Mouse (Mus musculus) olfactory bulb, adult 2 months (tissue): ENCODE measurements at regions not wholly inside any gene's neighbourhood (a gene's known extent, or its start where the extent isn't known, plus 50 kb on each side); places are given as distances from the start of the nearest gene placed in this dataset.
A peak's percentile ranks its signal among the peaks of the same experiment; 100 is the strongest.

Source experiments
- H3K27ac ChIP-seq: fragments of 200-500 bp; 2 replicates; pipeline ENCODE4 v1.5.1; 2012; ENCODE audit warnings: low read depth, low read length; ENCODE audit not compliant: insufficient read depth
- H3K4me1 ChIP-seq: fragments of 200-500 bp; 2 replicates; pipeline ENCODE4 v1.6.1; 2012; ENCODE audit warnings: low read length; ENCODE audit not compliant: control insufficient read depth, insufficient read depth
- H3K4me3 ChIP-seq: fragments of 200-500 bp; 2 replicates; pipeline ENCODE4 v1.5.1; 2012; ENCODE audit warnings: mild to moderate bottlenecking, low read depth, low read length, moderate library complexity; ENCODE audit not compliant: insufficient read depth
- CTCF ChIP-seq: fragments of 200-500 bp; IDR thresholded peaks from 2 replicates; pipeline ENCODE4 v1.5.1; 2012; ENCODE audit warnings: low read depth, mild to moderate bottlenecking, low read length, moderate library complexity; ENCODE audit not compliant: insufficient read depth
- POLR2A ChIP-seq: fragments of 200-500 bp; IDR thresholded peaks from 2 replicates; pipeline ENCODE4 v1.6.1; 2012; ENCODE audit warnings: mild to moderate bottlenecking, low read depth, low read length, moderate library complexity; ENCODE audit not compliant: insufficient read depth
- WGBS: fragments of 180-500 bp; shearing (Covaris S2); methylation state at CpG from one replicate; pipeline ENCODE4 v1.1.7; 2018; 5-methylcytosine and 5-hydroxymethylcytosine counted together

DNA sequence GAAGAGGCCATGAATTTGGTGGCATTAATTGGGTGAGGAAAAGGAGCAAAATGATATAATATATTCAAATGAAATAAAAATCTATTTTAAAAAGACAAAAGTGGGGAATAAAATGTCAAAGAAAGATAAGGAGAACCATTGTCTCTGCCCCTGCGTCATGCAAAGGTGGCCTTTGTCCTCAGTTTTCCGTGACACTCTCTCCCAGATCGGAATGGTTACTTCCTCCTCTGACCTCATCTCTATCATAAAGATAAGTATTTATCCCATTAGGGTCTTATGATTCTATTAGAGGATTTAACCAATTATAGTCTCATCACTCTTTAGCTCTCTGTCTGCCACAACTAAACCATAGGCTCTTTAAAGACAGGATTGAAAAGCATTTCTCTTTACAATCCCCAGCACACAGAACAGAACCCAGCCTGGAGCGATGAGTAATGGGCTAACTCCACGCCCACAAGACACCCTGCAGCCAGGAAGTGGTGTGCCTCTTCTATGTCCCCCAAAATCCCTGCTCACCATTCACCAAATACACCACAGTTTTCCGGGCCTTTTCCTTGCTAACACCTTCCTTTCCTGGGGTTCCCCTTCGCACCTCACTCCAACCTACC, 240.6 kb downstream of the Mycn start:
- no peak overlapping the region for H3K27ac ChIP-seq
- 73% methylated on average over 7 of the region's 7 CpGs for WGBS
- no peak for TF ChIP-seq CTCF
- TF ChIP-seq POLR2A = no peak
- H3K4me3 ChIP-seq = no peak overlapping the region
- peaks cover 6% of the 10 kb centered on the region for H3K4me1 ChIP-seq

DNA sequence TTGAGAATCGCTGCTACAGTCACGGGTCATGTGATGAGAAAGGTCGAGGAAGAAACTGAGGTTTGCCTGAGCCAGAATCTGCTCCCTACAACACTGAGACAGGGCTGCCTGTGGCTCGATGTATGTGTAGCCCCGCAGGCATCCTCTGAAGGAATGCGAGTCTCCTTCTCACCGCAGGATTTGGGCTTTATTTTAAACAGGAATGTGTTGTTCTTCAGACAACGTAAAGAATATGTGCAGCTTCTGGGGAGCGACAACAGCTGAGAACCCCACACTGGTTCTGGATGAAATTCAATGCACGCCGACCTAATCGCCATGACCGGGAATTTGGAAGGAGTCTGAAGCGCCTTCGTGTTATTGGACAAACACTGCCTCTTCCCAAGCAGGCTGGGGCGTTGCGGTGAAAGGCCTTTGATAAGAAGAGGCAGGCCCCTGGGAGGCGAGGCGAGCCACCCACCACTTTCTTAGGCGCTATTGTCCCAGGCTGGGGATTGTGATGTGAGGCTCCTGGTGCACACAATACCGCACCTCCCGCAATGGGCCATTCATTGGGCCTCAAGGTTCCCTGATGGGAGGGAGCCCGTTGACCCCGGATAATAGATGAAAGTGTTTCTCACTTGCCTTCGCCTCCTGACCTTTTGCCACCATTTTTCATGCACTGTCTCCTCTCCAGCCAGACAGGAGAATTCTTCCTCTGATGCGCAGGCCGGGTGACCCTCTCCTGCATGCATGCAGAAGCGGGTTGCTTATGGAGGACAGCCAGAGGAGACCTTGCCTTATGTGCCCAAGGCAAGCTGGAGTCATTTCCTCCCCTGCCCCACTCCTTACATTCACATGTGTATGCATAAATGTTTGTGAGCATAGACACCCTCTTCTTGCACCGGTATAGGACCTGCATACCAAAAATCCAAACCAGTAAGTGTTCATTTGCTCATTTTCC, 247.6 kb downstream of the Mycn start:
- 45% methylated on average over 29 of the region's 29 CpGs for WGBS
- Histone ChIP-seq H3K4me3 (no peak overlapping the region), H3K27ac (no peak overlapping the region), H3K4me1 (peaks cover 8% of the 10 kb centered on the region)
- no peak for TF ChIP-seq POLR2A
- TF ChIP-seq CTCF = no peak

DNA sequence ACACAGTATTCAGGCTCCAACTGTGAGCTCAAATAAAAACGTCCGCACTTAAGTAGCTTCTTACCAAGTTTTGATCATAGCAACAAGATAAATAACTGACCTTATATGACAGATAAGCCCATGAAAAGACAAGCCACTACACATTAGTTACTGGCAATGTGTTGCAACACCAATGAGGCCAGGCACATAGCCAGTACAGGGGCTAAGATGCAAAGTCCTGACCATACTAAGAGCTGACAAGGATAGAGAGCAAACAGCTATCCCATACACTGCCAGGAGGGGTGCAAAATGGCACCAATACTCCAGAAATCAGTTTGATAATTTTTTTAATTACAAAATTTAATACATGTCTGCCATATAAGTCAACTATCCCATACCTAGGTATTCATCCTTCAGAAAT, 254.3 kb downstream of the Mycn start:
- Histone ChIP-seq H3K27ac (no peak overlapping the region), H3K4me3 (no peak overlapping the region), H3K4me1 (peaks cover 14% of the 10 kb centered on the region)
- 91% methylated on average over 2 of the region's 2 CpGs for WGBS
- TF ChIP-seq CTCF (no peak), POLR2A (no peak)

DNA sequence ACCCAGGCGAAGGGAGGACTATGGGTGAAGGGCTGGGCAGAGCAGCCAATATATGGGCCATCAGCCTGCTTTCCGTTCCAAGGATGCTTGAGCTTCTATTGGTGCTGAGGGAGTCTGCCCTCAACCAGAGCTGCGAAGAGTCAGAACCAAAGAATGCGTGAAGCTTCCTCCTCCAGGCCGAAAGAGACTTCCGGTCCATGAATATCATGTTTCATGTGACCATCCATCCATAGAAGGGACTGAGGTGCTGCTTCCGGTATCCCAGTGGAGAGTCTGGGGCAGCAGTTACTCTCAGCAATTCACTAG, 256.5 kb downstream of the Mycn start:
- no peak overlapping the region for H3K4me3 ChIP-seq
- peaks cover 28% of the 10 kb centered on the region for H3K4me1 ChIP-seq
- TF ChIP-seq CTCF (no peak), POLR2A (no peak)
- 72% methylated on average over 7 of the region's 7 CpGs for WGBS
- no peak overlapping the region for H3K27ac ChIP-seq

DNA sequence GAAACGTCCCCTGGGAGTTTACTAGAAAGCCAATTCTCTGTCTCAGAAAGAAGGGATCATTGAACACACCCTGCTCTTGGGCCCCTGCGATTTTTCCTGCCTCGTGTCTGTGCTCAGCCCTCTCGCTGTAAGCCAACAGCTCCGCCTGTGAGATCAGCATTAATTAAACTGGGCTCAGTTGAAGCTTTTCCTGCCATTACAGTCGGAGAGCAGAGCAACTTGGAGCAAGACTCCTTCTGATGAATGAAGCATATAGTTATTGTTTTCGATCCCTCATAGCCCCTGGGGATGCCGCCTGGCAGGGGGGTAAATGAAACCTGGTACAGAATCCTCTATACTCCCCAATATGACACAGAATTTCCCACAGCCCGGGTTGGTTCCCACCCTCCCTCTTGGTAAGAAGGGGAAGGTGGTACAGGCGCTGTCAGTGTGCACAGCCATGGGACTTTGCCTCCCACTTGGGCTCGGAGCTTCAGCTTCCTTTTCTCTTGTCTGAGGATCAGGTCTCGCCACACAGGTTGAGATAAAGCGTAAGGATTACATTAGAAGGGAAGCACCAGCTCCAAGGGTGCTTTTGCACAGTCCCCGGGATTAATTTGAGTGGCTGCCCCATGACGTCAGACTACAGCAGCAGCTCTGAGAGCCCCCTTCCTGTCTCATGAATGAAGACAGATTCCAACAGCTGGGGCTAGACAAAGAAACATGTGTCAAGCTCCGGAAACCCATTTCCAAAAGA, 257.1 kb downstream of the Mycn start:
- Histone ChIP-seq H3K4me1 (peaks cover 29% of the 10 kb centered on the region), H3K4me3 (no peak overlapping the region), H3K27ac (no peak overlapping the region)
- TF ChIP-seq CTCF (no peak), POLR2A (no peak)
- WGBS = 24% methylated on average over 16 of the region's 16 CpGs

DNA sequence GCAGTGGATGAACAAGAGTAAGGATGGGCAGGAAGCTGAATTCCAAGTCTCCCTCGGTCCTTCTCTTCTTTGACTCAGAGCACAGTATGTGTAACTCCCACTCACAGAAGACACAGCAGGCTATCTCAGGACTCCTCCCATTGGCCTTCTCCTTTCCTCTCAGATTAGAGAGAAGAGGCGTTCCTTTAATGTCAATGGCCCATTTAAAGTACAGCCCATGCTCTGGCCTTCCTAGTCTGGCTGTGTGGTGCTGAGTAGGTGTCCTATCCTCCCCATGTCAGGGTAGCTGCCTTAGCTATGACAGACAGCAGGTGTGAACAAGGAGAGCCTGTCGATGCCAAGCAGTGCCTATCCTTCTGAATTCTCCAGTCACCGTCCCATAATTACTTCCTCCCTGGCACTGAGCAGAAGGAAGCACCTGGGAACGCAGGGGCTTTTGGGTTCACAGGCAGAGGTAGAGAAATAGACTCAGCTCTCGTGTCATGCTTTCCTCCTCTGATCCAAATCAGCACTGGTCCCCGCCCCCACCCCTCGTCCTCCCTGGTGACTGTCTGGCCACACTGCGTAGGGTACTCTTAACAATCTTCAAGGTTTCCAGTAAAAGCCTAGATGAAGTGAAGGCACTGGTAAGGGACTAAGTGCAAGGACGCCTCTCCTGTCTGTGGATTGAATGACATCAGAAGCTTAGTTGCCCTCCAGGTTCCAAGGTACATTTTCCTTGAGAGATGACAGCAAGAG, 257.8 kb downstream of the Mycn start:
- no peak overlapping the region for H3K27ac ChIP-seq
- WGBS = 45% methylated on average over 10 of the region's 10 CpGs
- no peak overlapping the region for H3K4me3 ChIP-seq
- no peak for TF ChIP-seq POLR2A
- TF ChIP-seq CTCF = no peak
- H3K4me1 ChIP-seq = peaks cover 29% of the 10 kb centered on the region

DNA sequence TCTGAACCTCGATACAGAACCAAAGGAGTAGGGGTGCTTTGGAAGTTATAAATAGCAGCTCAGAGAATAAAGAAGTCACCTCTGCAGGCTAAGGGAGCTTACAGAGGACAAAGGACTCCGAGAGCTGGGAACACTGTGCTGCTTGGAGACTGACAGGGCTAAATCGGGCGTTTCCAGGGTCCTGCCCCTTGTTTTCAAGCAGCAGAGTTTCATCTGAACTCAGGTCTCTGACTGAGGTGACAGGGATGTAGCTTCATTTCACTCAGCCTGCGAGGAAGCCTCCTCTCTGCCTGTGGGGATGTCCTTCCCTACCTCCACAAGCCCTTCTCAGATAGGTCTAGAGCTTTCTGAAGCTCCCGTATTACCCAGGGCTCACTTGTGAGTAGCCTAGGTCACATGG, 260.6 kb downstream of the Mycn start:
- no peak for TF ChIP-seq CTCF
- TF ChIP-seq POLR2A = no peak; the same call in 1 of the 2 replicates
- Histone ChIP-seq H3K4me1 (peaks cover 29% of the 10 kb centered on the region), H3K4me3 (peak overlapping the region; percentile 45), H3K27ac (peak overlapping the region; percentile 88)
- 11% methylated on average over 6 of the region's 6 CpGs for WGBS

DNA sequence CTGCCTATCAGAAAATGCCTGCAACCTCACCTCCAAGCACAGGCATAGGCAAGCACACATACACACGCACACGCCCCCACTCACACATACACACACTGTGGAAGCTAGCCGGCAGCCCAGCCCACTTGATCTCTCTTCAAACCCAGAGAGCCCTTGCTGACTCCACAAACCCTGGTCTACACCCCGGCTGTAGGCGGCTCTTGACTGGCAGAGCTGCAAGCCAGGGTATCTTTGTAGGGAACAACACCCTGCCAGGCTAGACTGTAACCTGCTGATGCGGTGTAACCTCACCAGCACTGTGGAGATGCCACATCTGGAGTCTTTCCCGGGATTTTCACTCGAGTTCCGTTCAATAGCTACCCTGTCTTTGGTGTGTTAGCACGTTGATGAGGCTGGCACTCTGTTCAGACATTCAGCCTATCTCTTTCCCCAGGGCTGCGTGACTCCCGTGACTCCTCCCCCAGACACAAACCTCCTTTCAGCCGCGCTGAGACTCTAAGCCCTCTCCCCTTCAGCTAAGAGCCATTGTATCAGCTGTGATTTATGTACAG, 261.3 kb downstream of the Mycn start:
- peak overlapping the region; percentile 81 for H3K27ac ChIP-seq
- peak overlapping the region; percentile 30 for H3K4me3 ChIP-seq
- 6% methylated on average over 14 of the region's 14 CpGs for WGBS
- TF ChIP-seq CTCF (no peak), POLR2A (no peak)
- peaks cover 29% of the 10 kb centered on the region for H3K4me1 ChIP-seq
